Mouse (Mus musculus) kidney, postnatal 0 days (tissue): ENCODE results near the gene Gm20388. TPM values are rescaled to one million over a fixed set of nuclear protein-coding genes. Genes with fewer than 3 reads are reported as not detected.
A peak's percentile ranks its signal among the peaks of the same experiment; 100 is the strongest.

Experiments used
- ATAC-seq: fragments of 200-750 bp; cut with Nextera tagmentation; replicated peaks from 2 replicates; pipeline ENCODE4 v1.8.0; 2017; ENCODE audit warnings: low read depth, moderate number of reproducible peaks, moderate TSS enrichment, moderate library complexity; ENCODE audit not compliant: low FRiP score
- DNase-seq: peaks from one replicate; pipeline ENCODE4 v3.0.0-alpha.2; 2016; ENCODE audit warnings: low spot score
- H3K27ac ChIP-seq: fragments of 300-500 bp; sonication (generic); 2 replicates; pipeline ENCODE4 v1.5.1; 2014; ENCODE audit warnings: mild to moderate bottlenecking
- H3K27me3 ChIP-seq: fragments of 300-500 bp; sonication (generic); 2 replicates; pipeline ENCODE4 v1.6.1; 2014; ENCODE audit warnings: low read length, mixed read lengths; ENCODE audit not compliant: insufficient read depth
- H3K36me3 ChIP-seq: fragments of 300-500 bp; sonication (generic); 2 replicates; pipeline ENCODE4 v1.6.1; 2014; ENCODE audit warnings: low read length, mixed read lengths; ENCODE audit not compliant: insufficient read depth
- H3K4me1 ChIP-seq: fragments of 300-500 bp; sonication (generic); replicated peaks from 2 replicates; pipeline ENCODE4 v1.6.1; 2014; ENCODE audit warnings: antibody characterized with exemption, low read length, mixed read lengths; ENCODE audit not compliant: insufficient read depth
- H3K4me2 ChIP-seq: fragments of 300-500 bp; sonication (generic); 2 replicates; pipeline ENCODE4 v1.6.1; 2014; ENCODE audit warnings: mild to moderate bottlenecking, low read length, moderate library complexity, mixed read lengths
- H3K4me3 ChIP-seq: fragments of 300-500 bp; sonication (generic); replicated peaks from 2 replicates; pipeline ENCODE4 v1.5.1; 2014; ENCODE audit warnings: low read depth, low read length
- H3K9ac ChIP-seq: fragments of 300-500 bp; sonication (generic); 2 replicates; pipeline ENCODE4 v1.6.1; 2014; ENCODE audit warnings: low read depth, low read length
- H3K9me3 ChIP-seq: fragments of 300-500 bp; sonication (generic); replicated peaks from 2 replicates; pipeline ENCODE4 v1.6.1; 2016; ENCODE audit warnings: low read length, inconsistent platforms, mixed read lengths
- CTCF ChIP-seq: IDR thresholded peaks from 2 replicates; pipeline ENCODE4 v1.5.1; 2016; ENCODE audit warnings: antibody characterized with exemption, low read depth, mild to moderate bottlenecking, moderate library complexity
- WGBS: fragments of 180-500 bp; shearing (Covaris S2); extraction: QIAGEN DNeasy Blood & Tissue Kit; methylation state at CpG from one replicate; pipeline ENCODE4 v1.1.7; 2014; 5-methylcytosine and 5-hydroxymethylcytosine counted together
- polyA plus RNA-seq: library from polyadenylated mRNA; unstranded; fragments of >200 nt; fragmentation: Nextera tagmentation; extraction: Ambion mirVana; gene quantifications from 2 replicates; pipeline ENCODE4 v1.2.1, GENCODE M21; 2015

Gene Gm20388
- polyA plus RNA-seq, 1 experiment from 2014 or later: not detected

DNA sequence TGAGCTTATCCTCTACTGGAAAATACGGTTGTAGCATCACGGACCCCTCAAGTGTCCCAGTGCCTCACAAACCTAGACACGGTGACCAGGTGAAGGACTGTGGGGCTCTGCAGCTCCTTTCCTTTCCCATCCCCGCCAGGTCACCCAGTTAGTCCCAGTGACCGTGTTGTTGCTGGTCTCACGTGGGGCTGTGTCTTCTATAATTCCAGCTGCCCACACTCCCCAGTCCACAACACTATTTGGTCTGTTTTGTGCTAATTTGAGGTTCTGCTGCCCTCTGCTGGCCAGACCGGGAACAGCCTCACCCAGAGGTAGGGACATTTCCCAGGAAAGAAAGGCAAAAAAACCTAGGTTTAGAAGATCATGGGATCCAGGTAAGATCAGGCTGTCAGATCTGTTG lies 4439.0 kb downstream of the Gm20388 start:
- Histone ChIP-seq H3K4me1 (0 out of 2 replicates have a peak, but pooled peaks cover 10% of the 10 kb centered on the region), H3K27ac (no peak overlapping the region), H3K4me3 (no peak overlapping the region), H3K27me3 (no peaks in the 10 kb centered on the region), H3K9ac (no peak overlapping the region), H3K36me3 (0 out of 2 replicates have a peak, but pooled peaks cover 6% of the 10 kb centered on the region), H3K9me3 (no peaks in the 10 kb centered on the region), H3K4me2 (no peak overlapping the region)
- peak; percentile 99 for TF ChIP-seq CTCF
- DNase-seq (peak; percentile 83), ATAC-seq (no peak)
- WGBS: 34% methylated on average over 7 of the region's 7 CpGs

DNA sequence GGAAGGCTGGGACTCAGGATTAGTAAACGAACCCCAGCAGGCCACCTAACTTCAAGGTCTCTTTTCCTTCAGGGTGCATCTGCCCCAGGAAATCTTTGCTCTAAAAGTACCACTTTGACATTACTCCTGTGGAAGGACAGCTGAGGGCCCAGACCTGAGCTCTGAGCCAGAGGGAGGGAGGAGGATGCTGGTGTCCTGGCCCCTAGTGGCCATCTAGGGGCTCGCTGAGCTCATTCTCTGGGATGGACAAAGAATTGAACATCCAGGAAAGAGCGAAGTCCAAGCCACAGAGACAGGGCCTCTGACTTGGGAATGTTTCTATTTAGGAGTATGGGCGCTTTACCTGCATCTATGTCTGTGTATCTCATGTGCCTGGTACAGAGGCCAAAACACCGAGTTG lies 4441.0 kb downstream of the Gm20388 start:
- Histone ChIP-seq H3K9ac (no peak overlapping the region), H3K4me2 (no peak overlapping the region), H3K9me3 (no peaks in the 10 kb centered on the region), H3K27me3 (no peaks in the 10 kb centered on the region), H3K27ac (no peak overlapping the region), H3K36me3 (no peaks in the 10 kb centered on the region), H3K4me1 (0 out of 2 replicates have a peak, but pooled peaks cover 8% of the 10 kb centered on the region), H3K4me3 (no peak overlapping the region)
- TF ChIP-seq CTCF: peak; percentile 59
- DNase-seq (no peak), ATAC-seq (no peak)
- 65% methylated on average over 5 of the region's 5 CpGs for WGBS

- no peak overlapping the region for H3K27ac ChIP-seq
- no peak overlapping the region for H3K9ac ChIP-seq
- no peak for TF ChIP-seq CTCF
- no peaks in the 10 kb centered on the region for H3K36me3 ChIP-seq
- no peak overlapping the region for H3K4me2 ChIP-seq
- H3K9me3 ChIP-seq: no peaks in the 10 kb centered on the region
- ATAC-seq (peak; percentile 71), DNase-seq (no peak)
- H3K4me3 ChIP-seq: no peak overlapping the region
- WGBS: 57% methylated on average over 3 of the region's 3 CpGs
- no peaks in the 10 kb centered on the region for H3K27me3 ChIP-seq
- no peaks in the 10 kb centered on the region for H3K4me1 ChIP-seq
Observed at GRCm38 (mm10) chr8:124360911-124361310, 4450.3 kb downstream of the Gm20388 start.

GRCm38 (mm10) chr8:124361773-124362427 lies 4451.3 kb downstream of the Gm20388 start:
- Histone ChIP-seq H3K9me3 (no peaks in the 10 kb centered on the region), H3K4me3 (no peak overlapping the region), H3K4me1 (no peaks in the 10 kb centered on the region), H3K9ac (no peak overlapping the region), H3K27ac (no peak overlapping the region), H3K27me3 (no peaks in the 10 kb centered on the region), H3K36me3 (no peaks in the 10 kb centered on the region), H3K4me2 (no peak overlapping the region)
- no peak for DNase-seq
- no peak for ATAC-seq
- 76% methylated on average over 11 of the region's 11 CpGs for WGBS
- TF ChIP-seq CTCF: no peak

GRCm38 (mm10) chr8:124362589-124362988 lies 4451.9 kb downstream of the Gm20388 start:
- no peak for TF ChIP-seq CTCF
- Histone ChIP-seq H3K4me1 (no peaks in the 10 kb centered on the region), H3K27me3 (no peaks in the 10 kb centered on the region), H3K9ac (no peak overlapping the region), H3K4me2 (no peak overlapping the region), H3K36me3 (no peaks in the 10 kb centered on the region), H3K9me3 (no peaks in the 10 kb centered on the region), H3K27ac (no peak overlapping the region), H3K4me3 (no peak overlapping the region)
- ATAC-seq: no peak
- DNase-seq: no peak
- WGBS: 85% methylated on average over 7 of the region's 7 CpGs

GRCm38 (mm10) chr8:124363337-124363736 lies 4452.7 kb downstream of the Gm20388 start:
- WGBS: 95% methylated on average over 15 of the region's 15 CpGs
- H3K9me3 ChIP-seq: no peaks in the 10 kb centered on the region
- no peaks in the 10 kb centered on the region for H3K4me1 ChIP-seq
- no peak overlapping the region for H3K4me2 ChIP-seq
- no peaks in the 10 kb centered on the region for H3K27me3 ChIP-seq
- no peak for TF ChIP-seq CTCF
- no peak for DNase-seq
- no peak overlapping the region for H3K4me3 ChIP-seq
- ATAC-seq: no peak
- no peak overlapping the region for H3K27ac ChIP-seq
- no peaks in the 10 kb centered on the region for H3K36me3 ChIP-seq
- H3K9ac ChIP-seq: no peak overlapping the region

DNA sequence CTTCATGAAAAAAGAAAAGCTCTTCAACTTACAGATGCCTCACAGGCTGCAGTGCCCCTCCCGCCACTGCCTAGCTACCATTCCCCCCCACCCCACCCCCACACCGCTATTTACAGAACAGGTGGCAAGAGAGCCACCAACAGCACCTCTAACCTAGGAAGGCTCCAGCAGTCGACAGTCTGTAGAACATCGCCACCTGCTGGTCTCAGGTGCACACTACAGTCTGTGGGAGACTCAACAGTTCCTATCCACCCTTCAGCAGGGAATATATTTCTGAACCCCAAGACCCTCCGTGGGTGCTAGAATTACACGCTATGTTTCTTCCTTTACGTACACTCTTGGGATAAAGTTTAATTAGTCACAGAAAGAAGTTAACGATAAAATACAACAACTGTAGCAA lies 4457.6 kb downstream of the Gm20388 start:
- DNase-seq: peak; percentile 87
- H3K4me2 ChIP-seq: no peak overlapping the region
- H3K4me3 ChIP-seq: no peak overlapping the region
- H3K9ac ChIP-seq: no peak overlapping the region
- no peaks in the 10 kb centered on the region for H3K9me3 ChIP-seq
- no peaks in the 10 kb centered on the region for H3K36me3 ChIP-seq
- no peak overlapping the region for H3K27ac ChIP-seq
- peak; percentile 84 for TF ChIP-seq CTCF
- no peaks in the 10 kb centered on the region for H3K4me1 ChIP-seq
- H3K27me3 ChIP-seq: no peaks in the 10 kb centered on the region
- no peak for ATAC-seq
- 18% methylated on average over 8 of the region's 8 CpGs for WGBS
